ENCODE assay signal across 8 mouse cellular contexts in the genomic region with DNA sequence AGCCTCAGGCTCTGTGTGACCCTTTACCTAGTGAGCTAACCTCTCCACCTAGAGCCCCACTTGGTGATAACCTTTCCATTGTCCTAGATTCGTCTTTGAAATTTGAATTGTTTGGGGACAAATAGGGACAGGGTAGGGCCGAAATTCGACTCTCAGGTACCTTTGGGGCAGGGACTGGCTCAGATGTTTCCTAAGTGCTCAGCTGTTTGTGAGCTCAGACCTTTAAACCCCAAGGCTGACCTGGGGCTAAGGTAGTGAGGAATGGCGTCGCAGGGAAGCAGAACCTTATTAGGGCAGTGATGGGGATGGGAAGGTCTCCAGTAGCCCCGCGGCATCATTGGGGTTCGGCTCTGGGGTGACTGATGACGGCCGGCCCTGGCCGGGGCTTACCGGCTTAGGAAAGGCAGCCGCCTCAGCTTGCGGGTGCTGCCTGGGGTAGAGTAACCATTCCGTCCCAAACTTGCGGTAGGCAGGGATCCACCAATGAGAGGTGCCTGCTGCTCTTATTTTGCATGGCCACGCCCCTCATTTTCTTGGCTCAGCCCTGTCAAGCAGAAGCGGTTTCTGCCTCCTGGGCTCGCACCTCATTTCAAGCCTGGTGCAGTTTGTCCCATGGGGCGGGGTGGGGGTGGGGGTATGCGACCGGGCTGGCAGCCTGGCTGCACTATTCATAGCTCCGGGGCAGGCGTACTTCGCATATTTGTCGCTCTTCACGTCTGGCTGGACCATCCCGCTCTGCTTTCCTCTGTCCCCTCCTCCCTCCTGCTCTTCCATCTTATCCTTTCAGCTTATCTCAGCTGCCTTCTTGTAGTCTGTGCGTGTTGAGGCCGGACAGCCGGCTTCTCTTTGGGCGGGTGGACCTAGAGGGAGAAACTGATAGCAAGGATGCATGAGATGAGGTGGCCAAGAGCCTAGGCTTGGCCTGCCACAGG. TPM values are rescaled to one million over a fixed set of nuclear protein-coding genes. Genes with fewer than 3 reads are reported as not detected.
A peak's percentile ranks its signal among the peaks of the same experiment; 100 is the strongest.
DNase-seq lines count a peak whose midpoint lies in the region; ATAC-seq and TF ChIP-seq lines count a peak whose summit lies in the region.

No protein-coding gene starts in this region.

- no peak for TF ChIP-seq CTCF in Patski (IDR thresholded peaks at IDR 0.05)

- CTCF ChIA-PET in Patski (lab: Charles Lee): interaction anchor here (0.7 to 2.0 kb wide), 3 partner anchors 10 to 41 kb away, joined by 3 to 10 read pairs (median 4); no protein-coding TSS in a partner anchor

- H3K4me3 ChIP-seq in forebrain, embryonic 11.5 days (ENCODE audit: low read depth, low read length): peak overlapping the region; percentile 25

- no peaks in the 10 kb centered on the region for H3K9me3 ChIP-seq in forebrain, embryonic 11.5 days (ENCODE audit: control insufficient read depth, low read length)

- no peaks in the 10 kb centered on the region for H3K36me3 ChIP-seq in forebrain, embryonic 11.5 days (ENCODE audit: control insufficient read depth, insufficient read depth, low read length)

- under 1% methylated on average over 32 of the region's 32 CpGs for WGBS in forebrain, embryonic 11.5 days

- in situ Hi-C loops in Patski (cut with MboI; ENCODE audit: low pct_unique_long_range_greater_than_20kb): no loop called here

- DNase-seq in Patski (ENCODE audit: low read depth, low spot score): no peak
- DNase-seq in c-Kit-positive CD71-positive TER-119-negative erythroid progenitor cells, embryonic 14.5 days (ENCODE audit: low read depth): peak; percentile 89
- peak; percentile 87 for DNase-seq in forebrain, embryonic 11.5 days (ENCODE audit: low spot score)
- peak; percentile 75 for DNase-seq in heart, postnatal 25 days (ENCODE audit: low spot score)
- DNase-seq in kidney, postnatal 4 days: peak; percentile 78 to 86
- DNase-seq in lung, postnatal 14 days: peak; percentile 78
- DNase-seq in right cerebral cortex, postnatal 10 days (ENCODE audit: low spot score in 2 of 2): peak; percentile 80 to 85
- DNase-seq in yolk sac, embryonic 10.5 days (ENCODE audit: low spot score): peak; percentile 81

- H3K27ac ChIP-seq in forebrain, embryonic 11.5 days (ENCODE audit: low read depth, low read length): no peak overlapping the region; the same call in 1 of the 2 replicates

- H3K9ac ChIP-seq in forebrain, embryonic 11.5 days (ENCODE audit: low read length): peak overlapping the region; percentile 27; the same call in 1 of the 2 replicates

- no peaks in the 10 kb centered on the region for H3K27me3 ChIP-seq in Patski
- 0 out of 2 replicates have a peak, but pooled peaks cover 3% of the 10 kb centered on the region for H3K27me3 ChIP-seq in forebrain, embryonic 11.5 days (ENCODE audit: control insufficient read depth, insufficient read depth, low read length)

- intact Hi-C loops in heart, postnatal 25 days (cut with DNase I): loop anchor here (2.0 kb wide), 1 partner anchor 19 kb away; no protein-coding TSS in a partner anchor

- peak overlapping the region; percentile 66 for H3K4me2 ChIP-seq in forebrain, embryonic 11.5 days (ENCODE audit: low read depth, low read length, severe bottlenecking)

- peak; percentile 83 for ATAC-seq in Patski
- peak; percentile 76 for ATAC-seq in forebrain, embryonic 11.5 days (replicated peaks; ENCODE audit: low FRiP score)

- peaks cover 8% of the 10 kb centered on the region; the same call in 1 of the 2 replicates for H3K4me1 ChIP-seq in forebrain, embryonic 11.5 days (replicated peaks; ENCODE audit: control insufficient read depth, insufficient read depth, low read length)

- POLR2A ChIA-PET in Patski (lab: Charles Lee): interaction anchor here (1.3 kb wide), 1 partner anchor 12 kb away, joined by 3 read pairs; no protein-coding TSS in a partner anchor

RNA-seq across cellular contexts. Expression of a gene that starts 12.7 kb away (rescaled TPM):
- polyA plus RNA-seq in Patski (2021): 16.0 TPM
- polyA plus RNA-seq in forebrain, embryonic 11.5 days (2014; fragmentation: Nextera tagmentation; extraction: Ambion mirVana): 3.2 and 4.8 TPM in 2 replicates
- 10 to 100 TPM; 14.8 to 19.4 TPM for total RNA-seq in heart, postnatal 25 days (2021)
